Mouse (Mus musculus) kidney, adult 18-20 months (tissue): Measurements from ENCODE around the gene Rtn1.

ENCODE experiments used
- DNase-seq: peaks from one replicate; pipeline ENCODE4 v3.0.0; 2021

Rtn1 gene

GRCm38 (mm10) chr12:72227731-72228130, 181.1 kb downstream of the Rtn1 start:
- DNase-seq = no peak

GRCm38 (mm10) chr12:72225371-72225770, 183.5 kb downstream of the Rtn1 start:
- DNase-seq = no peak

- no peak for DNase-seq
Measured at GRCm38 (mm10) chr12:72223557-72224102, 185.2 kb downstream of the Rtn1 start.

- no peak for DNase-seq
Measured at GRCm38 (mm10) chr12:72213554-72213953, 195.3 kb downstream of the Rtn1 start.

- no peak for DNase-seq
Measured at GRCm38 (mm10) chr12:72200828-72201227, 208.0 kb downstream of the Rtn1 start.

GRCm38 (mm10) chr12:72197925-72198486, 210.8 kb downstream of the Rtn1 start:
- no peak for DNase-seq

- DNase-seq = no peak
Measured at GRCm38 (mm10) chr12:72197434-72197833, 211.4 kb downstream of the Rtn1 start.

GRCm38 (mm10) chr12:72184929-72185328, 223.9 kb downstream of the Rtn1 start, which contains the start of gene Ccdc175:
Gene Ccdc175 (minus strand): TSS chr12:72185029.
- no peak for DNase-seq

GRCm38 (mm10) chr12:72179561-72179960, 229.3 kb downstream of the Rtn1 start:
- DNase-seq = no peak

GRCm38 (mm10) chr12:72178322-72178721, 230.5 kb downstream of the Rtn1 start:
- DNase-seq = no peak
